Mouse (Mus musculus) liver, postnatal 0 days (tissue): Measurements from ENCODE around the gene Ankrd12. TPM values are rescaled to one million over a fixed set of nuclear protein-coding genes. Genes with fewer than 3 reads are reported as not detected.
"Not testable (repeated sequence)": the region's sequence is repeated elsewhere in the genome, so short reads cannot be mapped to it uniquely, and the experiment has no call there.

Experiments
- ATAC-seq: fragments of 200-750 bp; cut with Nextera tagmentation; 2 replicates; pipeline ENCODE4 v1.8.0; 2017; ENCODE audit warnings: mild to moderate bottlenecking, moderate library complexity
- DNase-seq: peaks from one replicate; pipeline ENCODE4 v3.0.0-alpha.2; 2016
- H3K27ac ChIP-seq: fragments of 300-500 bp; sonication (generic); 2 replicates; pipeline ENCODE4 v1.5.1; 2014; ENCODE audit warnings: antibody characterized with exemption, moderate library complexity, mild to moderate bottlenecking, low read depth
- H3K27me3 ChIP-seq: fragments of 300-500 bp; sonication (generic); 2 replicates; pipeline ENCODE4 v1.6.1; 2014; ENCODE audit warnings: low read length, control low read depth, mixed read lengths; ENCODE audit not compliant: insufficient read depth
- H3K36me3 ChIP-seq: fragments of 300-500 bp; sonication (generic); replicated peaks from 2 replicates; pipeline ENCODE4 v1.6.1; 2014; ENCODE audit warnings: mild to moderate bottlenecking, control low read depth, low read length, moderate library complexity, mixed read lengths; ENCODE audit not compliant: insufficient read depth
- H3K4me1 ChIP-seq: fragments of 300-500 bp; sonication (generic); 2 replicates; pipeline ENCODE4 v1.6.1; 2014; ENCODE audit warnings: antibody characterized with exemption, mild to moderate bottlenecking, control low read depth; ENCODE audit not compliant: insufficient read depth
- H3K4me2 ChIP-seq: fragments of 300-500 bp; sonication (generic); 2 replicates; pipeline ENCODE4 v1.6.1; 2014; ENCODE audit warnings: low read depth, mild to moderate bottlenecking, low read length, moderate library complexity, mixed read lengths
- H3K4me3 ChIP-seq: fragments of 300-500 bp; sonication (generic); 2 replicates; pipeline ENCODE4 v1.5.1; 2014; ENCODE audit warnings: low read depth, low read length
- H3K9ac ChIP-seq: fragments of 300-500 bp; sonication (generic); replicated peaks from 2 replicates; pipeline ENCODE4 v1.6.1; 2014; ENCODE audit warnings: mild to moderate bottlenecking, moderate library complexity
- H3K9me3 ChIP-seq: fragments of 300-500 bp; sonication (generic); 2 replicates; pipeline ENCODE4 v1.6.1; 2016; ENCODE audit warnings: mild to moderate bottlenecking, control low read depth, low read length, mixed read lengths
- CTCF ChIP-seq: sonication (generic); IDR thresholded peaks from 2 replicates; pipeline ENCODE4 v1.5.1; 2016; ENCODE audit warnings: antibody characterized with exemption, low read depth
- EP300 ChIP-seq: IDR thresholded peaks from 2 replicates; pipeline ENCODE4 v1.6.1; 2016; ENCODE audit warnings: antibody characterized with exemption, low read depth, mild to moderate bottlenecking
- WGBS: fragments of 180-500 bp; shearing (Covaris S2); extraction: QIAGEN DNeasy Blood & Tissue Kit; methylation state at CpG from one replicate; pipeline ENCODE4 v1.1.7; 2014; ENCODE audit not compliant: insufficient replicate concordance; 5-methylcytosine and 5-hydroxymethylcytosine counted together
- polyA plus RNA-seq: library from polyadenylated mRNA; unstranded; fragments of >200 nt; fragmentation: Nextera tagmentation; extraction: Ambion mirVana; gene quantifications from 2 replicates; pipeline ENCODE4 v1.2.1, GENCODE M21; 2015

Ankrd12 gene
- polyA plus RNA-seq, 1 experiment from 2014 or later: 7.9 TPM

GRCm38 (mm10) chr17:66053349-66053748 lies 23.5 kb downstream of the Ankrd12 start:
- Histone ChIP-seq H3K4me3 (no peak overlapping the region), H3K9ac (no peak overlapping the region), H3K4me1 (peaks cover 4% of the 10 kb centered on the region; the same call in 1 of the 2 replicates), H3K9me3 (no peaks in the 10 kb centered on the region), H3K27ac (no peak overlapping the region), H3K4me2 (no peak overlapping the region), H3K36me3 (peaks cover 6% of the 10 kb centered on the region; the same call in 1 of the 2 replicates), H3K27me3 (no peaks in the 10 kb centered on the region)
- TF ChIP-seq CTCF: no peak
- TF ChIP-seq EP300: no peak
- ATAC-seq: no peak
- no peak for DNase-seq
- WGBS: 67% methylated on average over 4 of the region's 4 CpGs

DNA sequence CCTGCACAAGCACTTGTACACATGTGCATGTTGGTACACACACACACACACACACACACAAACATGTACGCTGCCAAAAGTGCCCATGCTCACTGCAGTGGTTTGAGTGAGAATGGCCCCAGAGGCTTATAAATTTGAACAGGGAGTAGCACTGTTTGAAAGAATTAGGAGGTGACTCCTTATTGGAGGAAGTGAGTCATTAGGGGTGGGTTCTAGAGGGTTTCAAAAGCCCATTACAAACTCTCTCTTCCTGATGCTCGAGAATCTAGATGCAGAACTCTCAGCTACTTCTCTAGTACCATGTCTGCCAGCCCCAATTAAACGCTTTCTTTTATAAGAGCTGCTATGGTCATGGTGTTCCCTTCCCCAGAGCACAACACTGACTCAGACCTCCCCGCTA lies 28.1 kb downstream of the Ankrd12 start:
- Histone ChIP-seq H3K9ac (no peak overlapping the region), H3K9me3 (no peaks in the 10 kb centered on the region), H3K27me3 (no peaks in the 10 kb centered on the region), H3K4me1 (0 out of 2 replicates have a peak, but pooled peaks cover 2% of the 10 kb centered on the region), H3K27ac (no peak overlapping the region), H3K4me3 (no peak overlapping the region), H3K36me3 (peaks cover 6% of the 10 kb centered on the region; the same call in 1 of the 2 replicates), H3K4me2 (no peak overlapping the region)
- DNase-seq: no peak
- ATAC-seq: no peak
- no peak for TF ChIP-seq CTCF
- no peak for TF ChIP-seq EP300
- 76% methylated on average over 4 of the region's 4 CpGs for WGBS

- Histone ChIP-seq H3K4me2 (no peak overlapping the region), H3K27me3 (no peaks in the 10 kb centered on the region), H3K9ac (no peak overlapping the region), H3K9me3 (no peaks in the 10 kb centered on the region), H3K27ac (no peak overlapping the region), H3K36me3 (peaks cover 6% of the 10 kb centered on the region; the same call in 1 of the 2 replicates), H3K4me1 (0 out of 2 replicates have a peak, but pooled peaks cover 2% of the 10 kb centered on the region), H3K4me3 (no peak overlapping the region)
- TF ChIP-seq EP300: no peak
- TF ChIP-seq CTCF: no peak
- DNase-seq (no peak), ATAC-seq (no peak)
- 61% methylated on average over 5 of the region's 5 CpGs for WGBS
Observed at GRCm38 (mm10) chr17:66048199-66048598, 28.7 kb downstream of the Ankrd12 start.

DNA sequence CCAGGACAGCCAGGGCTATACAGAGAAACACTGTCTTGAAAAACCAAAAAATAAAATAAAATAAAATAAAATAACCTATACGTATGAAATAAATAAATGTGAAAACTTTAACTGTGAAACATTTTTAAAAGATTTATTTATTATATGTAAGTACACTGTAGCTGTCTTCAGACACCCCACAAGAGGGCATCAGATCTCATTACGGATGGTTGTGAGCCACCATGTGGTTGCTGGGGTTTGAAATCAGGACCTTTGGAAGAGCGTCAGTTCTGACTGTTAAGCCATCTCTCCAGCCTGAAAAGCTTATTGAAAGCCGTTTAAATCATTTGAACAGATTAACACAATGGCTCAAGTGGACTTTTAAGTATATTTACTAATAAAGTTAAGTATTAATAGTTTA lies 33.2 kb downstream of the Ankrd12 start:
- H3K27me3 ChIP-seq, H3K9me3 ChIP-seq, ATAC-seq, H3K9ac ChIP-seq, H3K4me1 ChIP-seq, H3K4me2 ChIP-seq, H3K36me3 ChIP-seq, DNase-seq, H3K27ac ChIP-seq, H3K4me3 ChIP-seq: not testable (repeated sequence)
- TF ChIP-seq CTCF: peak; percentile 20; the same call in 1 of the 2 replicates
- 82% methylated on average over 4 of the region's 4 CpGs for WGBS

DNA sequence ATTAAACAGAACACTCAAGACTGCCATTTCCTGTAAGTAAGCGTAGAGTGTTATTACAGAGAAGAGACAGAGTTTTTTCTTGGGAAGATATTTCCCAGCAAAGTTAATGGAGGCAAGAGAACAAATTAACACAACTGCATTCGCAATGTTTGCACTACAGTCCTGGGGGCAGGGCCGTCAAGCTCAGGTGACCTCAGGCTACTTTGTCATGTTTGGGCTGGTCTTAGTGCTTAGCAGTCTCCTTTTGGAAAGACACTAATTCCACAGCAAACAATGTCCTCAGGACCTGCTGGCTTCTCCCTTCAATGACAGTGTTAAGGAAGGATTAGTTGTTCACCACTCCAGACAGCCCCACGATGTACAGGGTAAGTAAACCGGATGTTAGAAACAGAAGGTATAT lies 35.9 kb downstream of the Ankrd12 start:
- 73% methylated on average over 5 of the region's 5 CpGs for WGBS
- peak; percentile 19 for DNase-seq

DNA sequence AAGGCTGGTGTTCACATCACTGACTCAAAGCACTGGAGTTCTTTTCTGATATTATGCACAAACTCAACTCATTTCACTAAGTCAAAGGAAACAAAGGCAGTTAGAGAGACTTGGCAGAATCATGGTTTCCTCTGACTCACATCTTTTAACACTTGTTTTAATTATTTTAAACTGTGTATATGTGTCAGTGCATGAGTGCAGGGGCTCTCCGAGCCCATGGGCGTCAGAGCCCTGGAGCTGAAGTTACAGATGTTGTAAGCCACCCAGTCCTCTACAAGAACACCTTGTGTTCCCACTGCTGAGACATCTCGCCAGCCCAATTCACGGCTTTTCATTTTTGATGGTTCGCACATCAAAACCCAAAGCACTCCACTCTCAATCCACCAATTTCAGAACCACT lies 43.6 kb downstream of the Ankrd12 start:
- no peak overlapping the region for H3K4me2 ChIP-seq
- no peak overlapping the region for H3K9ac ChIP-seq
- H3K27me3 ChIP-seq: no peaks in the 10 kb centered on the region
- no peak for TF ChIP-seq CTCF
- TF ChIP-seq EP300: no peak
- no peak overlapping the region for H3K4me3 ChIP-seq
- DNase-seq: no peak
- 90% methylated on average over 5 of the region's 5 CpGs for WGBS
- H3K36me3 ChIP-seq: peaks cover 19% of the 10 kb centered on the region
- H3K9me3 ChIP-seq: no peaks in the 10 kb centered on the region
- no peaks in the 10 kb centered on the region for H3K4me1 ChIP-seq
- no peak for ATAC-seq
- H3K27ac ChIP-seq: no peak overlapping the region

More for the DNA sequence above, 35.9 kb downstream of the Ankrd12 start:
- H3K9me3 ChIP-seq: no peaks in the 10 kb centered on the region
- H3K4me2 ChIP-seq: no peak overlapping the region
- H3K4me1 ChIP-seq: no peaks in the 10 kb centered on the region
- peaks cover 14% of the 10 kb centered on the region for H3K36me3 ChIP-seq
- no peak overlapping the region for H3K4me3 ChIP-seq
- H3K9ac ChIP-seq: no peak overlapping the region
- ATAC-seq: peak; percentile 54; the same call in 1 of the 2 replicates
- H3K27me3 ChIP-seq: no peaks in the 10 kb centered on the region
- H3K27ac ChIP-seq: 0 out of 2 replicates have a peak overlapping the region, but pooled peaks have one; percentile 34
- no peak for TF ChIP-seq CTCF

DNA sequence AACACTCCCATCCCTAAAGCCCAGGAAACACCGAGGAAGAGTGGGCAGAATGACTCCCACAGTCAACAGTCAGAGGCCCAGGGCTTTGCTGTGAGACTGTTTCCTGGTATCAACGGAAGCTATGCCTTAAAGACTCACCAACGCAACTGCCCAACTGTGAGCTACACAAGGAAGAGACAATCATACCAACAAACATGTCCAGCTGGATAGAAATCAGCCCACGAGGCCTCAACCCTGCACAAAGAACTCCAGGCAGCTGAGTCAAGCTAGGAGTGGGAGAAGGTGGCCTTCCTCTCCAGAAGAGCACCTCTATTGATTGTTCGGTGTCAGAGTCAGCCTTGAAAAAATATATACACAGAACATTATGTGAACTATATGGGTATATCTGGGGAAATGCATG lies 44.9 kb downstream of the Ankrd12 start:
- Histone ChIP-seq H3K4me1 (no peaks in the 10 kb centered on the region), H3K9me3 (no peaks in the 10 kb centered on the region), H3K27me3 (no peaks in the 10 kb centered on the region), H3K27ac (no peak overlapping the region), H3K36me3 (peaks cover 23% of the 10 kb centered on the region), H3K4me3 (no peak overlapping the region), H3K9ac (no peak overlapping the region), H3K4me2 (no peak overlapping the region)
- TF ChIP-seq EP300: no peak
- TF ChIP-seq CTCF: no peak
- 72% methylated on average over 5 of the region's 5 CpGs for WGBS
- no peak for DNase-seq
- ATAC-seq: no peak
